Mouse (Mus musculus): ENCODE measurements around the gene Exosc1. TPM values are rescaled to one million over a fixed set of nuclear protein-coding genes. Genes with fewer than 3 reads are reported as not detected.

The Exosc1 gene
- 69.3 and 70.2 TPM in 2 replicates for polyA plus RNA-seq (2015; fragmentation: Nextera tagmentation; extraction: Ambion mirVana)

DNA sequence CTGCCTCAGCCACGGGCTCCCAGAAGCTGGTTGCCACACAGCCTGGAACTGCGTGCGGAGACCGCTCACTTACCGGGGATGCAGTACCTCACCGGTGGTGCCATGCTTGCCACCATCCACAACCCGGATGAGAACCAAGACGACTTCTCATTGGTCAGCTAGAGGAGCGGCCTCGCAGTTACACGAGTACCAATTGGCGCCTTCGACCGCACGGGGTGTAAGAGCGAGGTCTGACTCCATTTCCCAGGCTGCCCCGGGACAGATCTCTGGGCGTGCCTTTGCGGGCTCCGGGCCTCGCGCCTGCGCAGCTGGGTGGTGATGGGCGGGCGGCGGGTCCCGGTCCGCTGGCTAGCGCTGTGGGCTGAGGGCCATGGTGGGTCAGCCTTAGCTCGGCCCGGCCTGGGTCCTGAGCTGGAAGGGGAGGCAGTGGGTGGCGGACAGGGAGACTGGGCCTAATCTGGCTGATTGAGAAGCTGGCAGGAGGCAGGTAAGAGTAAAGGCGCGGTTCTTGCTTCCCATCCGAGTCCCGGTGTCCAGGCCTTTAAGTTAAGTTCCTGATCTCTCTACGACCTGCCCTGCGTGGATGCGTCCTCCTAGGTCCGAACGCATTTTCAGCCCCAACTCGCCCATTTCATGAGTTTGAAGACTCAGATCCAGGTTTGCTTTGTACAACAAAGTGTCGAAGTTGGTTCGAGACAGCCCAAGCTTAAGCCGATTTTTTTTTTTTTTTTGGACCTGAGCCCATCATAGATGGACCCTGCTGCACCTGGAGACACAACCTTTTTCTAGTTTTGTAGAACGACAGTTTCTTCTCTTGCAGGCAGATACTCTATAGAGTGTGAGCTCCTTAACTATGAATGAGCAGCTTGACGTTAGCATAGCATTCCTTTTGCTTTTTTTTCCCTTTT lies at the start of gene Exosc1, which contains the start of gene Zdhhc16:
Exosc1 (minus strand) TSS at position 245 of the 908 bp plus-strand sequence.
Zdhhc16 (plus strand) TSS at position 302 of the 908 bp plus-strand sequence.
- Histone ChIP-seq H3K4me2 (ENCODE audit: low read length) (peak within 1 kb of the TSS; percentile 65), H3K4me1 (replicated peaks; ENCODE audit: insufficient read depth, low read length) (peaks cover 4% of the 10 kb centered on the region), H3K9me3 (replicated peaks; ENCODE audit: low read length) (no peaks in the 10 kb centered on the region), H3K36me3 (ENCODE audit: insufficient read depth, low read length) (peaks cover 11% of the 10 kb centered on the region; the same call in 1 of the 2 replicates), H3K9ac (ENCODE audit: low read depth, low read length) (peak within 1 kb of the TSS; percentile 75), H3K27ac (0 out of 2 replicates have a peak within 1 kb of the TSS, but pooled peaks have one; percentile 1), H3K4me3 (replicated peaks; ENCODE audit: low read depth, low read length) (peak within 1 kb of the TSS; percentile 64), H3K27me3 (ENCODE audit: insufficient read depth, low read length) (no peaks in the 10 kb centered on the region)
- DNase-seq (ENCODE audit: low spot score), result peak; percentile 99
- no peak for TF ChIP-seq CTCF (IDR thresholded peaks at IDR 0.05; ENCODE audit: low read depth)
- WGBS, result under 1% methylated on average over 47 of the region's 47 CpGs
- ATAC-seq (replicated peaks; ENCODE audit: low FRiP score, low read depth), result peak; percentile 100

DNA sequence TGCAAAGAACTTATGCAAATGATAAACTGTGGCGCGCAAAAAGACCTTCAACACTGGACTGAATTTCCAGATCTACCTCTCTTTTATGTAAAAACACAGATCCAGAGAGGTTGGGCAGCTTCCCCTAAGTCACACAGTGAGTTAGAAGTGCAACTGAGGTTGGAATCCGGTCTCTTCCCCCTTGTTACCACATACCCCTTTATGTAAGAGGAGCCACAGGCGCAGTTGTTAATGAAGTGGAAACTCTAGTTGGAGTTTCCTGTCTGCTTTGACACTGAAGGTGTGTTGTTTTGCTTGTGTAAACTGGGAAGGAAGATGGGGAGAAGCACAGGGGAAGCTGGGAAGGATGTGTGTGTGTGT lies 49.5 kb upstream of the Exosc1 start:
- peak overlapping the region; percentile 95; the same call in 1 of the 2 replicates for H3K27ac ChIP-seq
- peak; percentile 50 for DNase-seq (ENCODE audit: low spot score)

DNA sequence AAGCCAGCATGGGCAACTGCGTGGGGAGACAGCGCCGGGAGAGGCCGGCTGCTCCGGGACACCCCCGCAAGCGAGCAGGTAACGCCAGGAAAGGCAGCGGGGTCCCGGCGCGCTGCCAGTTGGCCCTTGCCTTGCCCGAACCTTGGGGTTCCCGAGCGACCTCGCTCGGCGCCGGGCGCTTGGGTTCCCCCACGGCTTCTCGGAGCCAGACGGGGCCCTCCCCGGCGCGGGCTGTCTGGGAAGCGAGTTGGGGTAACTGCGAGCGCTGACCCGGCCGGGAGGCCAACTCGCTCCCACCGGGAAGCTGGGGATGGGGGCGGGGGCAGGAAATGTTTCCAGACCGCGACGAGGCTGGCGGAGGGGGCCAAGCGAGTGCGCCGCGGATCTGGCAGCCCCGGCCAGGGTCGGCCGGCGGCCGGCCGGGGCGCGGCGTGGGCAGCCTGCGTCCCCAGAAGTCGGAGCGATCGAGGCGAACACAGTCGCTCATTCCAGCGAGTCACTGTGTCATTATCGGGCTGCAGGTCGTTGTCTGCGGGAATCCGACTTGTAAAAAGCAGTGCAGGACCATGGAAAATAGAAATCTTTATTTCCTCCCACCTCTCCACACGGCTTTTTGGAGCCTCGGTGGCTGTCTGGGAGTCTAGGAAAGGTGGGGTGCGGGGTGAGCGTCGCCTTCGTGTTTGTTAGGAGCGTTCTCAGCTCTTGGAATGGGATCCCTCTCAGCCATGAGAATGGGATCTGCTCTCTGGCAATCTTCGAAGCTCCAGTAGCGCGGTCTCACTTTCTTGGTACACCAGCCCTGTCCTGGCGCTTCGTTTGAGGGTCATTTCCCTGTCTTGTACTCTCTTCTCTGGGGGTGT lies 48.9 kb upstream of the Exosc1 start:
- DNase-seq (ENCODE audit: low spot score), result peak; percentile 35
- ATAC-seq (replicated peaks; ENCODE audit: low FRiP score, low read depth), result no peak; the same call in 1 of the 2 replicates

More for the DNA sequence above, 49.5 kb upstream of the Exosc1 start:
- Histone ChIP-seq H3K4me1 (replicated peaks; ENCODE audit: insufficient read depth, low read length) (0 out of 2 replicates have a peak, but pooled peaks cover 3% of the 10 kb centered on the region), H3K4me3 (replicated peaks; ENCODE audit: low read depth, low read length) (peak overlapping the region; percentile 86), H3K9ac (ENCODE audit: low read depth, low read length) (peak overlapping the region; percentile 85), H3K27me3 (ENCODE audit: insufficient read depth, low read length) (no peaks in the 10 kb centered on the region), H3K4me2 (ENCODE audit: low read length) (peak overlapping the region; percentile 67), H3K36me3 (ENCODE audit: insufficient read depth, low read length) (no peaks in the 10 kb centered on the region), H3K9me3 (replicated peaks; ENCODE audit: low read length) (no peaks in the 10 kb centered on the region)
- WGBS, result 4% methylated on average over 4 of the region's 4 CpGs
- TF ChIP-seq CTCF (IDR thresholded peaks at IDR 0.05; ENCODE audit: low read depth), result no peak
- no peak for ATAC-seq (replicated peaks; ENCODE audit: low FRiP score, low read depth)

DNA sequence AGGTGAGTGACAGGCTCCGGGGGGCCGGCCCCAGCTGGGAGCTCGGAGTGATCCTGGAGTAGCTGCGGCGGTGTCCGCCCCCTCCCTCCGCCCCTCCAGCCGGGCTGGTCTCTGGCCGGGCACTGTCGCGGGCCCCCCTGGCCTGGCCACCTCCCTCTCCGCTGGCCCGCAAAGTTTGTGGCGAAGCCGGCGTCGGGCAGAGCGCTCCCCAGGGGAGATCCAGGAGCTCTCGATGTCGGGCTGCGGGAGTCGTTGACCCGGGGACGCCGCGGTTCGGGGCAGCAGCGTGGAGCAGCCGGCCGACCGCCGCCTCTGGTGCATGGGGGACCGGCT lies 48.3 kb upstream of the Exosc1 start, which contains the start of gene Ubtd1:
Ubtd1 (plus strand) TSS at position 169 of the 333 bp plus-strand sequence.
- no peak for TF ChIP-seq CTCF (IDR thresholded peaks at IDR 0.05; ENCODE audit: low read depth)
- Histone ChIP-seq H3K36me3 (ENCODE audit: insufficient read depth, low read length) (no peaks in the 10 kb centered on the region), H3K9me3 (replicated peaks; ENCODE audit: low read length) (no peaks in the 10 kb centered on the region), H3K27ac (peak within 1 kb of the TSS; percentile 95), H3K4me3 (replicated peaks; ENCODE audit: low read depth, low read length) (peak within 1 kb of the TSS; percentile 86), H3K4me1 (replicated peaks; ENCODE audit: insufficient read depth, low read length) (0 out of 2 replicates have a peak, but pooled peaks cover 3% of the 10 kb centered on the region), H3K27me3 (ENCODE audit: insufficient read depth, low read length) (no peaks in the 10 kb centered on the region), H3K9ac (ENCODE audit: low read depth, low read length) (peak within 1 kb of the TSS; percentile 85), H3K4me2 (ENCODE audit: low read length) (peak within 1 kb of the TSS; percentile 74)
- ATAC-seq (replicated peaks; ENCODE audit: low FRiP score, low read depth) (no peak), DNase-seq (ENCODE audit: low spot score) (no peak)
- under 1% methylated on average over 25 of the region's 33 CpGs for WGBS

More for the DNA sequence above, 48.9 kb upstream of the Exosc1 start:
- no peaks in the 10 kb centered on the region for H3K27me3 ChIP-seq (ENCODE audit: insufficient read depth, low read length)
- 0 out of 2 replicates have a peak, but pooled peaks cover 3% of the 10 kb centered on the region for H3K4me1 ChIP-seq (replicated peaks; ENCODE audit: insufficient read depth, low read length)
- under 1% methylated on average over 70 of the region's 74 CpGs for WGBS
- H3K9me3 ChIP-seq (replicated peaks; ENCODE audit: low read length), result no peaks in the 10 kb centered on the region
- H3K4me3 ChIP-seq (replicated peaks; ENCODE audit: low read depth, low read length), result peak overlapping the region; percentile 86
- peak overlapping the region; percentile 95 for H3K27ac ChIP-seq
- peak overlapping the region; percentile 85 for H3K9ac ChIP-seq (ENCODE audit: low read depth, low read length)
- no peak for TF ChIP-seq CTCF (IDR thresholded peaks at IDR 0.05; ENCODE audit: low read depth)
- H3K36me3 ChIP-seq (ENCODE audit: insufficient read depth, low read length), result no peaks in the 10 kb centered on the region
- H3K4me2 ChIP-seq (ENCODE audit: low read length), result peak overlapping the region; percentile 67

DNA sequence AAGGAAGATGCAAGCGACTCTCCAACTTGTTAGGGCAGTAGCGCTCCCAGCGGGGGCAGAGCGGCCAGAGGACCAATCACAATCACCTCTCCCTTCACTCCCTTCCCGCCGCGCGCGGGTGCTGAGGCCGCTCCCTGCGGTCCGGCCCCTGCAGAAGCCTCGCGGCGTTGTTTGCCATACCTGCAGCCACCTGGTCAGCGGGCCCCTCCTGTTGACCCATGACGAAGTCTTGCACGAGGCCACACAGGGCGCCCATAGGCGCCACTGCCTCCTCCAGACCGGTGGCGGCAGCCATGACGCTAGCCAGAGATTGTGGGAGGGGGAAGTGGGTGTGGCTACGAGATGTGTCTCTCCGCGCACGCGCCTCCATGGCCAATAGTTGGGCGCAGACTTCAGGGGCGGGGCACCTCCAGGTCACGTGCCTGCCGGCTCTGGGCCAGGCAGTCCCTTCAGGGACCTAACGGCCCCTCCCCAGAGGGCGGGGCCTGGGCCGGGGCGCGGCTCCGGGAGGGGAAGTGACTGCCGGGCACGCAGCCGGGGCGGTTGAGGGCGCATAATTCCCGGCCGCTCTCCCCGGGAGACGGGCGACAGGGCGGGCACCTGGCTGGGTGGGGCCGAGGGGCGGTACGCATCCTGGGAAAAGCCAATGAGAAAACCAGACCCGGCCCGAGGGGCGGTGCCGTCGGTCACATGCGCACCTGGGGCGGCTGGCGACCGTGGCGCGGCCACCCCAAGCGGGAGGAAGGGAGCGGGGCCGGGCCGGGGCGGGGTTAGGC lies 47.8 kb upstream of the Exosc1 start, which contains the start of gene Mms19:
Mms19 (minus strand) TSS at position 339 of the 776 bp plus-strand sequence.
- H3K9me3 ChIP-seq (replicated peaks; ENCODE audit: low read length), result no peaks in the 10 kb centered on the region
- peak; percentile 99 for DNase-seq (ENCODE audit: low spot score)
- H3K36me3 ChIP-seq (ENCODE audit: insufficient read depth, low read length), result no peaks in the 10 kb centered on the region
- TF ChIP-seq CTCF (IDR thresholded peaks at IDR 0.05; ENCODE audit: low read depth), result peak; percentile 45
- H3K27me3 ChIP-seq (ENCODE audit: insufficient read depth, low read length), result no peaks in the 10 kb centered on the region
- under 1% methylated on average over 68 of the region's 68 CpGs for WGBS
- peak within 1 kb of the TSS; percentile 85 for H3K9ac ChIP-seq (ENCODE audit: low read depth, low read length)
- peak within 1 kb of the TSS; percentile 95 for H3K27ac ChIP-seq
- peak; percentile 95 for ATAC-seq (replicated peaks; ENCODE audit: low FRiP score, low read depth)
- 0 out of 2 replicates have a peak, but pooled peaks cover 3% of the 10 kb centered on the region for H3K4me1 ChIP-seq (replicated peaks; ENCODE audit: insufficient read depth, low read length)
- H3K4me2 ChIP-seq (ENCODE audit: low read length), result peak within 1 kb of the TSS; percentile 74
- H3K4me3 ChIP-seq (replicated peaks; ENCODE audit: low read depth, low read length), result peak within 1 kb of the TSS; percentile 86
